Comparison of ENCODE assay signal across 23 mouse cellular contexts in the genomic region with DNA sequence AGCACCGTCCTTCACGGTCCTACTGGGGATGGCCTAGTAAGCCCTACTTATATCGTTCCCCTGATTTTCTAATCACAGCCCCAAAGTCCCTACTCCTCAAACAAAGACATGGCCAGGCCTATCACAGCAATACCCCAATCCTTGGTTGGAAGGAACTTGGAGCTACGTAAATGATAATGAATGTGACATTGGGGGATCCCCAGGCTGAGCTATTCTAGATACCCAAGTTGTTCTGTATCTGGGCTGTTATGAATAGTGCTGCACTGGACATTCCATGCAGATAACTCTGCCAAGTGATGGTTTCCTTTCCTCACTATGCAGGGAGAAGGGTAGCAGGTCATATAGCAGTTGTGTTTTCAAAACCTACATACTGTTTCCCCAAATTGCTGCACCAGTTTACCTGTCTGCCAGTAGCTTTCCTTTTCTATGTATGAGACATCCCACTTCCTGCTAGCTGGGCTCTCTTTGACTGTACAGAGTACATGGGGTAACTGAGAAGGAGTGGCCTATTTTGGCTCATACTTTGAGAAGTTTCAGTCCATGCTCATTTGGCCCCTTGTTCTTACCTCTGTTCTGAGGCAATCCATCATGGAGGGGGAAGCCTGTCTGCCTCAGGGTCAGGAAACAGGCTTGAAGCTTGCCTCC. TPM values are rescaled to one million over a fixed set of nuclear protein-coding genes. Genes with fewer than 3 reads are reported as not detected.
A peak's percentile ranks its signal among the peaks of the same experiment; 100 is the strongest.
DNase-seq lines count a peak whose midpoint lies in the region; ATAC-seq and TF ChIP-seq lines count a peak whose summit lies in the region.
"Had no signal": no experiment of that assay in that cellular context is flagged by ENCODE, and none has a peak within 500 bp of the region (broad histone marks: within the 10 kb centered on the region; RNA-seq: fewer than 3 reads in every experiment).

No protein-coding gene starts in this region.

- no peak overlapping the region for H3K4me2 ChIP-seq in heart, embryonic 11.5 days
- H3K4me2 ChIP-seq in CH12.LX (ENCODE audit: insufficient read depth, low read depth, poor library complexity, severe bottlenecking): no peak overlapping the region; the same call in 1 of the 2 replicates
- H3K4me2 ChIP-seq: embryonic facial prominence, embryonic 12.5 days; forebrain, embryonic 12.5 days; forebrain, embryonic 15.5 days had no signal

- TF ChIP-seq EP300 in CH12.LX (IDR thresholded peaks at IDR 0.05; ENCODE audit: low read length): peak; percentile 52

- no peak for TF ChIP-seq CTCF in CH12.LX (conservative IDR thresholded peaks at IDR 0.05 in 1 of 2, IDR thresholded peaks at IDR 0.05 in 1 of 2; ENCODE audit: low read depth in 2 of 2, low read length in 2 of 2)

- H3K9me3 ChIP-seq in heart, embryonic 11.5 days (replicated peaks; ENCODE audit: control insufficient read depth, low read length): no peaks in the 10 kb centered on the region
- no peaks in the 10 kb centered on the region for H3K9me3 ChIP-seq in CH12.LX (replicated peaks; ENCODE audit: low read length)
- H3K9me3 ChIP-seq in midbrain, embryonic 10.5 days (replicated peaks): no peaks in the 10 kb centered on the region
- H3K9me3 ChIP-seq: embryonic facial prominence, embryonic 10.5 days; embryonic facial prominence, embryonic 12.5 days; forebrain, embryonic 10.5 days; forebrain, embryonic 12.5 days; forebrain, embryonic 15.5 days had no signal

- dilution Hi-C loops in CH12.LX (cut with MboI; ENCODE audit: extremely low pct_ligation_motif_present, extremely low pct_unique_long_range_greater_than_20kb, low sequenced_read_pairs): no loop called here

- H3K27ac ChIP-seq in heart, embryonic 11.5 days (ENCODE audit: low read depth, low read length): no peak overlapping the region
- peak overlapping the region; percentile 37; the same call in 1 of the 2 replicates for H3K27ac ChIP-seq in CH12.LX (ENCODE audit: insufficient read depth, low read depth)
- H3K27ac ChIP-seq in midbrain, embryonic 10.5 days (replicated peaks): no peak overlapping the region
- H3K27ac ChIP-seq: embryonic facial prominence, embryonic 10.5 days; embryonic facial prominence, embryonic 12.5 days; forebrain, embryonic 10.5 days; forebrain, embryonic 12.5 days; forebrain, embryonic 15.5 days had no signal

- in situ Hi-C loops in CH12.LX (cut with MboI; ENCODE audit: low pct_ligation_motif_present, low pct_unique_long_range_greater_than_20kb, low sequenced_read_pairs): no loop called here

- intact Hi-C loops in gastrocnemius, postnatal 14 days (cut with DNase I; ENCODE audit: low total_unique reads): no loop called here

- no peak overlapping the region for H3K4me3 ChIP-seq in heart, embryonic 11.5 days (ENCODE audit: low read depth, low read length)
- no peak overlapping the region for H3K4me3 ChIP-seq in CH12.LX (replicated peaks in 1 of 3; ENCODE audit: low read depth in 2 of 3, low read length in 2 of 3, poor library complexity in 1 of 3)
- H3K4me3 ChIP-seq in midbrain, embryonic 10.5 days: no peak overlapping the region
- H3K4me3 ChIP-seq: embryonic facial prominence, embryonic 10.5 days; embryonic facial prominence, embryonic 12.5 days; forebrain, embryonic 10.5 days; forebrain, embryonic 12.5 days; forebrain, embryonic 15.5 days had no signal

- H3K9ac ChIP-seq in heart, embryonic 11.5 days (ENCODE audit: low read depth, low read length): no peak overlapping the region
- H3K9ac ChIP-seq in CH12.LX (ENCODE audit: insufficient read depth, low read depth): no peak overlapping the region
- H3K9ac ChIP-seq: embryonic facial prominence, embryonic 12.5 days; forebrain, embryonic 12.5 days; forebrain, embryonic 15.5 days; forebrain, postnatal 0 days had no signal

- TF ChIP-seq RAD21 in CH12.LX (IDR thresholded peaks at IDR 0.05; ENCODE audit: low read depth, low read length): no peak

- no peaks in the 10 kb centered on the region for H3K4me1 ChIP-seq in heart, embryonic 11.5 days (ENCODE audit: control insufficient read depth, insufficient read depth, low read length)
- H3K4me1 ChIP-seq in CH12.LX (ENCODE audit: control insufficient read depth in 1 of 2, insufficient read depth in 2 of 2): peaks cover 11 to 14% of the 10 kb centered on the region in 2 experiments
- H3K4me1 ChIP-seq in midbrain, embryonic 10.5 days: no peaks in the 10 kb centered on the region
- H3K4me1 ChIP-seq: embryonic facial prominence, embryonic 10.5 days; embryonic facial prominence, embryonic 12.5 days; forebrain, embryonic 10.5 days; forebrain, embryonic 12.5 days; forebrain, embryonic 15.5 days had no signal

- 90% methylated on average over 4 of the region's 4 CpGs for WGBS in heart, embryonic 11.5 days (ENCODE audit: insufficient replicate concordance)
- WGBS in midbrain, embryonic 10.5 days: 95% methylated on average over 4 of the region's 4 CpGs

- peak; percentile 18 for DNase-seq in heart, adult 11 months
- DNase-seq in CH12.LX (ENCODE audit: extremely low read depth): peak; percentile 48
- DNase-seq in induced T-regulatory cell, adult 2 months (ENCODE audit: low read depth): peak; percentile 38
- DNase-seq in retina, postnatal 1 day: no peak
- DNase-seq in gastrocnemius, postnatal 14 days: no peak
- DNase-seq in midbrain, embryonic 10.5 days (ENCODE audit: low spot score): no peak
- DNase-seq: adrenal gland, adult 8-10 months; adrenal gland, postnatal 14 days; adrenal gland, postnatal 36 days; B cell, adult 2 months; cerebellum, adult 11-12 months; cerebellum, adult 2 months; cerebellum, adult 9-10 months; cerebellum, postnatal 10 days; cerebellum, postnatal 25 days; forebrain, postnatal 0 days had no signal

- no peaks in the 10 kb centered on the region for H3K79me2 ChIP-seq in CH12.LX (replicated peaks; ENCODE audit: control insufficient read depth, extremely low read depth, insufficient read depth, poor library complexity, severe bottlenecking)

- ATAC-seq in heart, embryonic 11.5 days (replicated peaks; ENCODE audit: insufficient number of reproducible peaks, low FRiP score, low TSS enrichment): no peak
- ATAC-seq in megakaryocyte, adult 5-6 weeks (ENCODE audit: poor library complexity, severe bottlenecking): peak; percentile 12; the same call in 1 of the 2 replicates
- ATAC-seq: forebrain, embryonic 15.5 days; forebrain, postnatal 0 days had no signal

- H3K36me3 ChIP-seq in heart, embryonic 11.5 days (ENCODE audit: control insufficient read depth, insufficient read depth, low read length): peaks cover 18% of the 10 kb centered on the region
- peaks cover 17 to 60% of the 10 kb centered on the region in 2 experiments for H3K36me3 ChIP-seq in CH12.LX (replicated peaks in 1 of 2; ENCODE audit: control insufficient read depth in 1 of 2, insufficient read depth in 1 of 2, low read length in 1 of 2)
- H3K36me3 ChIP-seq in midbrain, embryonic 10.5 days: peaks cover 56% of the 10 kb centered on the region

- TF ChIP-seq POLR2A in CH12.LX (IDR thresholded peaks at IDR 0.05; ENCODE audit: low read depth, low read length): no peak

- H3K27me3 ChIP-seq in heart, embryonic 11.5 days (ENCODE audit: control insufficient read depth, insufficient read depth, low read length): no peaks in the 10 kb centered on the region
- no peaks in the 10 kb centered on the region for H3K27me3 ChIP-seq in CH12.LX (replicated peaks)
- H3K27me3 ChIP-seq in midbrain, embryonic 10.5 days (ENCODE audit: low read depth, poor library complexity, severe bottlenecking): no peaks in the 10 kb centered on the region
- H3K27me3 ChIP-seq: embryonic facial prominence, embryonic 12.5 days; forebrain, embryonic 12.5 days; forebrain, embryonic 15.5 days had no signal

TF ChIP-seq in CH12.LX, 34 proteins besides CTCF, POLR2A, EP300 and RAD21 (continues in another document):
- TF ChIP-seq IRF4 (IDR thresholded peaks at IDR 0.05; ENCODE audit: low read depth, low read length) (peak; percentile 76), MYC (IDR thresholded peaks at IDR 0.05; ENCODE audit: low read depth, low read length) (no peak), ETS1 (conservative IDR thresholded peaks at IDR 0.05; ENCODE audit: low read depth, low read length) (peak; percentile 8; the same call in 1 of the 2 replicates), JUND (conservative IDR thresholded peaks at IDR 0.05; ENCODE audit: low read depth, low read length) (0 out of 2 replicates have a peak, but pooled peaks have one; percentile 8), ZNF384 (IDR thresholded peaks at IDR 0.05; ENCODE audit: low read depth, low read length) (no peak), GABPA (IDR thresholded peaks at IDR 0.05; ENCODE audit: insufficient replicate concordance, low read depth, low read length) (no peak), ZKSCAN1 (IDR thresholded peaks at IDR 0.05; ENCODE audit: borderline replicate concordance, low read depth, low read length) (no peak), E2F4 (IDR thresholded peaks at IDR 0.05; ENCODE audit: insufficient replicate concordance, low read depth, low read length) (no peak), PAX5 (IDR thresholded peaks at IDR 0.05; ENCODE audit: low read length) (no peak), NELFE (IDR thresholded peaks at IDR 0.05; ENCODE audit: low read depth, low read length) (no peak), TCF12 (IDR thresholded peaks at IDR 0.05; ENCODE audit: low read depth, low read length) (no peak), BHLHE40 (IDR thresholded peaks at IDR 0.05; ENCODE audit: low read depth, low read length) (0 out of 2 replicates have a peak, but pooled peaks have one; percentile 10), NRF1 (IDR thresholded peaks at IDR 0.05; ENCODE audit: low read depth, low read length) (no peak), ELF1 (IDR thresholded peaks at IDR 0.05; ENCODE audit: low read depth, low read length) (peak; percentile 60)

RNA-seq across cellular contexts. Expression of gene Dnajc3, which starts 27.7 kb away (rescaled TPM):
- polyA plus RNA-seq in heart, embryonic 11.5 days (2014; fragmentation: Nextera tagmentation; extraction: Ambion mirVana): 32.8 and 37.6 TPM in 2 replicates
- total RNA-seq in CH12.LX (2012; rRNA removed) (29.0 and 42.7 TPM in 2 replicates), CH12.LX (2014; rRNA removed) (40.6 and 43.2 TPM in 2 replicates)
- 30.8 and 31.6 TPM in 2 replicates for polyA plus RNA-seq in CH12.LX (2012; ENCODE audit: insufficient read length, low read depth)
- total RNA-seq in megakaryocyte, adult 5-6 weeks (2015): 42.9 and 43.6 TPM in 2 replicates
- total RNA-seq in megakaryocyte, adult 5-6 weeks (2017): 72.4 and 74.1 TPM in 2 replicates
- total RNA-seq in gastrocnemius, postnatal 14 days (2021): 10 to 100 TPM; 19.3 to 22.0 TPM
- polyA plus RNA-seq in midbrain, embryonic 10.5 days (2016; fragmentation: Nextera tagmentation; extraction: Ambion mirVana): 28.2 and 33.2 TPM in 2 replicates

RNA-seq across cellular contexts. Expression of gene Dzip1, which starts 40.2 kb away (rescaled TPM):
- 11.3 and 13.2 TPM in 2 replicates for polyA plus RNA-seq in heart, embryonic 11.5 days (2014; fragmentation: Nextera tagmentation; extraction: Ambion mirVana)
- total RNA-seq in CH12.LX (2012; rRNA removed): 0.29 and 0.51 TPM in 2 replicates
- 0.16 and 0.19 TPM in 2 replicates for total RNA-seq in CH12.LX (2014; rRNA removed)
- polyA plus RNA-seq in CH12.LX (2012; ENCODE audit: insufficient read length, low read depth): 0.68 and 0.83 TPM in 2 replicates
- total RNA-seq in megakaryocyte, adult 5-6 weeks (2015): 0.02 and 0.36 TPM in 2 replicates
- total RNA-seq in megakaryocyte, adult 5-6 weeks (2017): 0.04 and 0.61 TPM in 2 replicates
- total RNA-seq in gastrocnemius, postnatal 14 days (2021): 1 to 10 TPM; 3.0 to 4.3 TPM
- polyA plus RNA-seq in midbrain, embryonic 10.5 days (2016; fragmentation: Nextera tagmentation; extraction: Ambion mirVana): 17.1 and 19.4 TPM in 2 replicates

Comparison
In these comparisons a context has a peak if more than half of its experiments do, and no peak if none do; other contexts are left out.
1. DNase-seq: peak in heart, adult 11 months (single experiment), CH12.LX (single experiment) and induced T-regulatory cell, adult 2 months (single experiment); none in retina, postnatal 1 day (single experiment), gastrocnemius, postnatal 14 days (single experiment) and midbrain, embryonic 10.5 days (single experiment).